ENCODE assay signal across 8 mouse cellular contexts in the genomic region with DNA sequence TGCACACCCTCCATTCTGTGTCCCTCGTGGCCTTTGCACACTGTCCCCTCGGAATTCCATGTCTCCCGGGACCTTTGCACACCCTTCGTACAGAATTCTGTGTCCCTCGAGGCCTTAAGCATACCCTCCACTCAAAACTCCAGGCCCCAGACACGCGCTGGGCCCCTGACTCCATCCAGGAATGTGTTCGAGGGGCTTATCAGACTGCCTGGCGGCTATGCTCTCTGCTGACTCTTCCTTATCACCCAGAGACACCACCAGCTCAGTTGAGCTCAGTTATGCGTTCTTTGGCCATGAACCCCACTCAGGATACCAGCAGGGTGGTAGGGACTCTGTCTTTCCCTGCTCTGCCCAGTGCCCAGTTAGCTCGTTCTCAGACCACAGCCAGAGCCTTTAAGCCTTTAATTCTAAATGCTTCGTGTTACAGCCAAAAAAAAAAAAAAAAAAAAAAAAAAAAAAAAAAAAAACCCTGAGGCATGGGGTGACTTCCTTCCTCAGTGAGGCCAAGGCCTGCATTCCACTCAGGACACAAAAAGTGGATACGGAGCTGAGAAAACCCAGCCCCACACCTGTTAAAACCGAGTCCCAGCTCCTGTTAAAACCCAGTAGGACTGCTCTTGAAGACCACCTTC. TPM values are rescaled to one million over a fixed set of nuclear protein-coding genes. Genes with fewer than 3 reads are reported as not detected.
A peak's percentile ranks its signal among the peaks of the same experiment; 100 is the strongest.
DNase-seq lines count a peak whose midpoint lies in the region; ATAC-seq lines count a peak whose summit lies in the region.

No protein-coding gene starts in this region.

- no peak for DNase-seq in kidney, postnatal 10 days
- DNase-seq in embryonic facial prominence, embryonic 10.5 days (ENCODE audit: low spot score): no peak
- DNase-seq in limb, embryonic 10.5 days (ENCODE audit: low spot score): no peak
- DNase-seq in right cerebral cortex, adult 18-20 months: no peak
- no peak for DNase-seq in left cerebral cortex, postnatal 14 days (ENCODE audit: low spot score in 2 of 2)
- DNase-seq in kidney, adult 9 months: no peak

- intact Hi-C loops in left cerebral cortex, postnatal 14 days (cut with DNase I): no loop called here

- no peaks in the 10 kb centered on the region for H3K9me3 ChIP-seq in kidney, embryonic 14.5 days (ENCODE audit: control insufficient read depth, low read length)
- no peaks in the 10 kb centered on the region for H3K9me3 ChIP-seq in embryonic facial prominence, embryonic 10.5 days
- no peaks in the 10 kb centered on the region for H3K9me3 ChIP-seq in limb, embryonic 10.5 days (replicated peaks)
- no peaks in the 10 kb centered on the region for H3K9me3 ChIP-seq in neural tube, embryonic 12.5 days

- H3K4me1 ChIP-seq in kidney, embryonic 14.5 days (ENCODE audit: control insufficient read depth, insufficient read depth, low read length): peaks cover 19% of the 10 kb centered on the region
- peaks cover 41% of the 10 kb centered on the region for H3K4me1 ChIP-seq in embryonic facial prominence, embryonic 10.5 days
- peaks cover 28% of the 10 kb centered on the region for H3K4me1 ChIP-seq in limb, embryonic 10.5 days
- peaks cover 26% of the 10 kb centered on the region for H3K4me1 ChIP-seq in neural tube, embryonic 12.5 days

- H3K27ac ChIP-seq in kidney, embryonic 14.5 days (ENCODE audit: low read depth, low read length): no peak overlapping the region
- peak overlapping the region; percentile 66; the same call in 1 of the 2 replicates for H3K27ac ChIP-seq in embryonic facial prominence, embryonic 10.5 days (replicated peaks)
- peak overlapping the region; percentile 87 for H3K27ac ChIP-seq in limb, embryonic 10.5 days
- no peak overlapping the region for H3K27ac ChIP-seq in neural tube, embryonic 12.5 days

- ATAC-seq in kidney, embryonic 14.5 days (ENCODE audit: low FRiP score, low TSS enrichment): no peak; the same call in 1 of the 2 replicates
- ATAC-seq in neural tube, embryonic 12.5 days (ENCODE audit: low FRiP score, low read depth): no peak

- no peaks in the 10 kb centered on the region for H3K36me3 ChIP-seq in kidney, embryonic 14.5 days (ENCODE audit: control insufficient read depth, insufficient read depth, low read length)
- no peaks in the 10 kb centered on the region for H3K36me3 ChIP-seq in embryonic facial prominence, embryonic 10.5 days (replicated peaks)
- H3K36me3 ChIP-seq in limb, embryonic 10.5 days: no peaks in the 10 kb centered on the region
- no peaks in the 10 kb centered on the region for H3K36me3 ChIP-seq in neural tube, embryonic 12.5 days

- peak overlapping the region; percentile 84 for H3K4me2 ChIP-seq in kidney, embryonic 14.5 days (replicated peaks; ENCODE audit: low read depth, low read length)
- peak overlapping the region; percentile 98 for H3K4me2 ChIP-seq in neural tube, embryonic 12.5 days (replicated peaks)

- H3K4me3 ChIP-seq in kidney, embryonic 14.5 days (ENCODE audit: low read length): peak overlapping the region; percentile 61
- H3K4me3 ChIP-seq in embryonic facial prominence, embryonic 10.5 days: peak overlapping the region; percentile 86
- peak overlapping the region; percentile 85 for H3K4me3 ChIP-seq in limb, embryonic 10.5 days
- H3K4me3 ChIP-seq in neural tube, embryonic 12.5 days: peak overlapping the region; percentile 69

- no peaks in the 10 kb centered on the region for H3K27me3 ChIP-seq in kidney, embryonic 14.5 days (ENCODE audit: control insufficient read depth, insufficient read depth, low read length)
- H3K27me3 ChIP-seq in embryonic facial prominence, embryonic 10.5 days (replicated peaks; ENCODE audit: low read depth, poor library complexity, severe bottlenecking): peaks cover 6% of the 10 kb centered on the region; the same call in 1 of the 2 replicates
- peaks cover 10% of the 10 kb centered on the region for H3K27me3 ChIP-seq in limb, embryonic 10.5 days (ENCODE audit: low read depth, poor library complexity, severe bottlenecking)
- H3K27me3 ChIP-seq in neural tube, embryonic 12.5 days (replicated peaks): peaks cover 14% of the 10 kb centered on the region

- WGBS in kidney, embryonic 14.5 days: 51% methylated on average over 14 of the region's 14 CpGs
- 50% methylated on average over 14 of the region's 14 CpGs for WGBS in embryonic facial prominence, embryonic 10.5 days
- WGBS in limb, embryonic 10.5 days: 59% methylated on average over 14 of the region's 14 CpGs
- WGBS in neural tube, embryonic 12.5 days: 61% methylated on average over 14 of the region's 14 CpGs

- H3K9ac ChIP-seq in kidney, embryonic 14.5 days (ENCODE audit: low read depth, low read length): peak overlapping the region; percentile 72
- H3K9ac ChIP-seq in neural tube, embryonic 12.5 days: no peak overlapping the region

RNA-seq across cellular contexts. Expression of a gene that starts 0.7 kb away (rescaled TPM):
- 34.8 and 48.8 TPM in 2 replicates for polyA plus RNA-seq in kidney, embryonic 14.5 days (2014; fragmentation: Nextera tagmentation; extraction: Ambion mirVana)
- 43.2 and 47.3 TPM in 2 replicates for polyA plus RNA-seq in embryonic facial prominence, embryonic 10.5 days (2016; fragmentation: Nextera tagmentation; extraction: Ambion mirVana)
- 43.5 and 45.2 TPM in 2 replicates for polyA plus RNA-seq in limb, embryonic 10.5 days (2016; fragmentation: Nextera tagmentation; extraction: Ambion mirVana)
- polyA plus RNA-seq in neural tube, embryonic 12.5 days (2016; fragmentation: Nextera tagmentation; extraction: Ambion mirVana): 26.6 and 28.2 TPM in 2 replicates
- 10 to 100 TPM; 36.9 to 41.1 TPM for total RNA-seq in left cerebral cortex, postnatal 14 days (2021)

RNA-seq across cellular contexts. Expression of a gene that starts 47.5 kb away (rescaled TPM):
- 0.16 and 0.41 TPM in 2 replicates for polyA plus RNA-seq in kidney, embryonic 14.5 days (2014; fragmentation: Nextera tagmentation; extraction: Ambion mirVana)
- polyA plus RNA-seq in embryonic facial prominence, embryonic 10.5 days (2016; fragmentation: Nextera tagmentation; extraction: Ambion mirVana): 0.53 and 0.60 TPM in 2 replicates
- polyA plus RNA-seq in limb, embryonic 10.5 days (2016; fragmentation: Nextera tagmentation; extraction: Ambion mirVana): 0.44 and 0.54 TPM in 2 replicates
- polyA plus RNA-seq in neural tube, embryonic 12.5 days (2016; fragmentation: Nextera tagmentation; extraction: Ambion mirVana): 0.92 and 1.1 TPM in 2 replicates
- under 1 TPM in 1 of 2 experiments, not detected in 1; 0.37 TPM for total RNA-seq in left cerebral cortex, postnatal 14 days (2021)

RNA-seq across cellular contexts. Expression of a gene that starts 48.4 kb away (rescaled TPM):
- 715 and 1,051 TPM in 2 replicates for polyA plus RNA-seq in kidney, embryonic 14.5 days (2014; fragmentation: Nextera tagmentation; extraction: Ambion mirVana)
- polyA plus RNA-seq in embryonic facial prominence, embryonic 10.5 days (2016; fragmentation: Nextera tagmentation; extraction: Ambion mirVana): 957 and 988 TPM in 2 replicates
- 856 and 992 TPM in 2 replicates for polyA plus RNA-seq in limb, embryonic 10.5 days (2016; fragmentation: Nextera tagmentation; extraction: Ambion mirVana)
- 1,083 and 1,154 TPM in 2 replicates for polyA plus RNA-seq in neural tube, embryonic 12.5 days (2016; fragmentation: Nextera tagmentation; extraction: Ambion mirVana)
- 100 to 1,000 TPM; 752 to 821 TPM for total RNA-seq in left cerebral cortex, postnatal 14 days (2021)

Comparison
In these comparisons a context has a peak if more than half of its experiments do, and no peak if none do; other contexts are left out.
1. H3K27ac ChIP-seq: peak in embryonic facial prominence, embryonic 10.5 days (single experiment) and limb, embryonic 10.5 days (single experiment); none in kidney, embryonic 14.5 days (single experiment) and neural tube, embryonic 12.5 days (single experiment).
2. Peak in every context shown above with its lines, with median percentiles within 50 percentile points of each other: H3K4me3 ChIP-seq.